Mouse (Mus musculus) splenic B cell, adult 2 months (primary cell): ENCODE results near the gene Atp5d.

ENCODE experiments used
- DNase-seq: peaks from one replicate; pipeline ENCODE4 v3.0.0-alpha.2; 2011; ENCODE audit warnings: low read depth, low spot score
- H3K27me3 ChIP-seq: 2 replicates; pipeline ENCODE4 v1.6.1; 2012; ENCODE audit warnings: mild to moderate bottlenecking, low read length, moderate library complexity, mixed read lengths; ENCODE audit not compliant: control insufficient read depth, poor library complexity, insufficient read depth, severe bottlenecking
- H3K36me3 ChIP-seq: 2 replicates; pipeline ENCODE4 v1.6.1; 2012; ENCODE audit warnings: mild to moderate bottlenecking, low read length, moderate library complexity, mixed read lengths; ENCODE audit not compliant: control insufficient read depth, poor library complexity, insufficient read depth, severe bottlenecking

Atp5d gene

GRCm38 (mm10) chr10:80107678-80108077 is 30.8 kb upstream of the Atp5d start:
- no peak for DNase-seq
- Histone ChIP-seq H3K27me3 (no peaks in the 10 kb centered on the region), H3K36me3 (no peaks in the 10 kb centered on the region)

- Histone ChIP-seq H3K27me3 (no peaks in the 10 kb centered on the region), H3K36me3 (peaks cover under 1% of the 10 kb centered on the region; the same call in 1 of the 2 replicates)
- DNase-seq: peak; percentile 90
Observed at GRCm38 (mm10) chr10:80114341-80115284, 23.8 kb upstream of the Atp5d start.

GRCm38 (mm10) chr10:80115290-80115943 is 23.0 kb upstream of the Atp5d start, which contains the start of gene Stk11:
Stk11 (plus strand) TSS chr10:80115803.
- no peaks in the 10 kb centered on the region for H3K27me3 ChIP-seq
- peak; percentile 100 for DNase-seq
- H3K36me3 ChIP-seq: peaks cover 2% of the 10 kb centered on the region

GRCm38 (mm10) chr10:80115944-80116335 is 22.5 kb upstream of the Atp5d start:
- H3K27me3 ChIP-seq: no peaks in the 10 kb centered on the region
- H3K36me3 ChIP-seq: peaks cover 2% of the 10 kb centered on the region
- no peak for DNase-seq

DNA sequence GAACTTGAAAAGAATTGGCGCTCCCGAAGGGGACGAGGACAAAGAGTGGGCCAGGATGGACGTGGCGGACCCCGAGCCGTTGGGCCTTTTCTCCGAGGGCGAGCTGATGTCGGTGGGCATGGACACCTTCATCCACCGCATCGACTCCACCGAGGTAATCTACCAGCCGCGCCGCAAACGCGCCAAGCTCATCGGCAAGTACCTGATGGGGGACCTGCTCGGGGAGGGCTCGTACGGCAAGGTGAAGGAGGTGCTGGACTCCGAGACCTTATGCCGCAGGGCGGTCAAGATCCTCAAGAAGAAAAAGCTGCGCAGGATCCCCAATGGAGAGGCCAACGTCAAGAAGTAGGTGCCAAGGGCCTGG is 21.9 kb upstream of the Atp5d start:
- DNase-seq: no peak
- peaks cover 2% of the 10 kb centered on the region for H3K36me3 ChIP-seq
- no peaks in the 10 kb centered on the region for H3K27me3 ChIP-seq

DNA sequence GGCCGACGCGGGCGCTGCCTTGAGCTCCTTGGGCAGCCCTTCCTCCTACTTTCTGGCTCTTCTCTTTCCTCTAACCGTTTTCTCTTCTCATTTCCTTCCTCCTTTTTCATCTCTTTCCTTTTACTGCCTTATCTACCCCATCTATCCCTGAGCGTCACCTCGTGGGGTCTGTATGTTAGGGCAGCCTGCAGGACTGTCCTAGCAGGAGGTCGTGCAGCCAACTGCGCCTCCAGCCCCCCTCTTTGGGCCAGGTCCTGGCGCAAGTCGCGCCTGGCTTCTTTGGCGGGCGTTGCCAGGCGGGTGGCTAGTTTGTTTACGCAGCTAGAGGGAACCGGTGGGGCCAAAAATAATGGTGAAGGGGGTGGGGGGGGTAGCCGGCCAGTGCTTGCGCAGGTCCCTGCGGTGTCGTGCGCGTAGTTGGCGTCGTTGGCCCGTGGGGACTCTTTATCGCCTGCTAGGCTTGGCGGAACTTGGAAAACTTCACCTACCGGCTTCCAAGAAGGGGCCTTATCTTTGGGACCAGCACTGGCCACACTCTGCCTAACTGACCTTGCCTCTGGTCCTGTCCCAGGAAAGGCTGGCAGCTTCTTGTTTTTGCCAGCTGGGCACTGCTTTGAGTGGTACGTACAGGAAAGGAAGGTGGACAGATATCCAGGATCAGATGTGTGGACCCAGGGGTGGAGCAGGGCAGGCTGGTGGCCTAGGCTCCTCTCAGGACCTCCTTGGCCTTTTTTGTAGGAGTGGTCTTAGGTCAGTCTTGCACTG is 21.3 kb upstream of the Atp5d start:
- no peaks in the 10 kb centered on the region for H3K27me3 ChIP-seq
- H3K36me3 ChIP-seq: peaks cover 2% of the 10 kb centered on the region
- peak; percentile 53 for DNase-seq

DNA sequence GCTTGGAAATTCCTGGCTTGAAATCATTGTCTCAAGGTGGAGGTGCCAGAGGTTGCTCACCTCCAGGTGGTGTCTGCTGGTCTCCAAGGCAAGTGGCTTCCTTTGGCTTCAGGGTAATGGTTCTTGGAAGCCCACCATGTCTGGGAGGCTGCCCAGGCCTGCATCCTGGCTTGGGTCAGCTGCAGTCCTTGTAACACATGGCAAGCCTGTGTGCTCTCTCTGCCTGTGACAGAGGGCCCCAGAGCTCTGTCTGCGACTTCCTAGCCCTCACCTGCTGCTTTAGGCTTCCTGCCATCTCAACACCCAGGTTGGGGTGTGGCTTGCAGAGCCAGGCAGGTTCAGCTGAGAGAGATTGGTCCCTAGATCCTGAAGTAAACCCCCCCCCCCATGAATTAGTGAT is 20.7 kb upstream of the Atp5d start:
- no peak for DNase-seq
- Histone ChIP-seq H3K36me3 (peaks cover 2% of the 10 kb centered on the region), H3K27me3 (no peaks in the 10 kb centered on the region)

DNA sequence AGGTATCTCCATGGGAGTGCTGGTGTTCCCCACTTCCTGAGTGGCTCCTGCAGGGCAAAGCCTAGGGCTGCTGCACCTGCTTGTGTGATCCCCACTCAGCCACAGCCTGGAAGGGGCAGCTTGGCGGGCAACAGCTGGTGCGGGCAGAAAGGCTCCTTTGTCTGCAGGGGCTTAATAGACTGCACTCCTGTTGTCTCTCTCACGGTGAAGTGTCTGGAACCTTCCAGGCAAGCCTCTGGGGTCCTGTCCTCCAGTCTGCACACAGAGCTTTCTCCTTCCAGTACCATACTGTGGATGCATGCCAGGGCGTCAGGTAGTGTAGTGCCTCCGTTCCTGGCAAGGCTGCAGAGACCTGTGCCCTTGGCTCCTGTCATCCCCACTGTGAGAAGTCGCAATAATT is 19.9 kb upstream of the Atp5d start:
- peaks cover 2% of the 10 kb centered on the region for H3K36me3 ChIP-seq
- DNase-seq: no peak
- no peaks in the 10 kb centered on the region for H3K27me3 ChIP-seq

DNA sequence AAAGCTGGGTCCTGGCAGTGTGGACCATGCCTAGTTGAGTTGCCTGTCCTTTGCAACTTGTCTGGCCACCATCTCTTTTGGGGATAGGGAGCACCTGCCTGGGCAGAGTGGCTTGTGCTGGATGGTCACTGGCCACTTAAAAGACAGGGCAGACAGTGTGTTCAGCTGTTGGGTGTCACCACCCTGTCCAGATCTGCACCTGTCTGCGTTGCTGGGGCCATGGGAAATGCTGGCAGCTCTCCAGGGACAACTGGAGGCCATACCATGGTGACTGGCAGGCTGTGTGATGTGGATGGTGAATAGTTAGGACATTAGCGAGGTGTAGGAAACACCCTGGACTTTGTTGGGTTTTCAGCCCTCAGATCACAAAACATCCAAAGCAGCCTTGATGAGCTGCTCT is 18.3 kb upstream of the Atp5d start:
- no peak for DNase-seq
- Histone ChIP-seq H3K27me3 (no peaks in the 10 kb centered on the region), H3K36me3 (peaks cover 2% of the 10 kb centered on the region)

DNA sequence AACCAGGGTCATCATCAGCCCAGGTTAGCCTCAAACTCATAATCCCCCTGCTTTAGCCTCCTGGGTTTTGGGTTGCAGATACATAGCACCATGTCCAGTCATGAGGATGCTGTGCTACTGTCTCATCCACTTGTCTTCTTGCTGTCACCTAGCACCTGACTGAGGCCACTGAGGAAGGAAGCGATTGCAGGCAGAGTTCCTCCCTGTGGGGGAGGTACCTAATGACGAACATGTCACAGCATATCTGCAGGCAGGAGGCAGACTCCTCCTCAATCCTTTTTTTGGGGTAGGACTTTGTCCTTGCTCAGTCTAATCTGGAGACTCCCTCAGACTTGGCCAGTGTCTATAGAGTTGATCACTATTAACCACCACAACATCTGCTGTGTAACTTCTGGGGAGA is 16.8 kb upstream of the Atp5d start:
- H3K36me3 ChIP-seq: peaks cover 4% of the 10 kb centered on the region
- H3K27me3 ChIP-seq: no peaks in the 10 kb centered on the region
- no peak for DNase-seq

DNA sequence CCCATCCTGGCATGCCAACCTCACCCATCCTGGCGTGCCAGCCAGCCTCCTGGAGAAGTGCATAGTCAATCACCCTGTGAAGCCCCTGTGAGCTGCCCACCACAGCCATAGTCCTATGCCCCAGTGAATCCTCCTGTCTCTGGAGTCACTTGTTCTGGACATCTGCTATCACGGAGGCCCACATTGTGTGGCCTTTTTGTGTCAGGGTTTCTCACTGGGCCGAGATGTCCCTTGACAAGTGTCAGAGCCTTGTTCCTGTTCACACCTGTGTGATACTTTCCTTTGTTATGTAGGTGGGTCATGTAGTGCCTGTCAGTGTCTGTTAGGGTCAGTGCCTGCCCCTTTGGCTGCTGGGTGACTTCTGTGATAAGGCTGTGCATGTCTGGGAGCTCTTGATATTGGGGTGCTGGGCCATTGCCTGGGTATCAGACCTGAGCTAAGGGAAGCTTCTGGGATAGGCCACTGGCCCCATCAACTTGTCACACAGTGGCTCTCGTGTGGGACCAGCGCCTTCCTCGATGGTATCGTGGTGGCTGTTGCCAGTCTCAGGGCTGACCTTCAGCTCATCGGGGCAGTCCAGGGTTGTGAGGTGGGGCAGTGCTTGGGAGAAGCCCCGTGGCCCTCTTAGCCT is 14.4 kb upstream of the Atp5d start:
- Histone ChIP-seq H3K36me3 (peaks cover 12% of the 10 kb centered on the region), H3K27me3 (no peaks in the 10 kb centered on the region)
- no peak for DNase-seq

GRCm38 (mm10) chr10:80127920-80128319 is 10.5 kb upstream of the Atp5d start:
- Histone ChIP-seq H3K36me3 (peaks cover 14% of the 10 kb centered on the region), H3K27me3 (no peaks in the 10 kb centered on the region)
- no peak for DNase-seq

DNA sequence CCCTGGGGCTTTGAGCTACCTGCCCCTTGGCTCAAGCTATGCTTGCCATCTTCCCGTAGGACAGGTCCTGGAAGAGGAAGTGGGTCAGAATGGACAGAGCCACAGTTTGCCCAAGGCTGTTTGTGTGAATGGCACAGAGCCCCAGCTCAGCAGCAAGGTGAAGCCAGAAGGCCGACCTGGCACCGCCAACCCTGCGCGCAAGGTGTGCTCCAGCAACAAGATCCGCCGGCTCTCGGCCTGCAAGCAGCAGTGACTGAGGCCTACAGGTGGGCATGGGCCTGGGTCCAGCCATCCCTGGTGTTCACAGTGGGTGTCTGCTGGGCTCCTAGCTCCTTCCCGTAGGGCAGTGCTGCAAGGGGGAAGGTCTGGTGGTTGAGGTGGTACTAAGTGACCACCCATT is 8.6 kb upstream of the Atp5d start:
- peaks cover 14% of the 10 kb centered on the region for H3K36me3 ChIP-seq
- no peak for DNase-seq
- no peaks in the 10 kb centered on the region for H3K27me3 ChIP-seq

GRCm38 (mm10) chr10:80130403-80131031 is 7.9 kb upstream of the Atp5d start:
- Histone ChIP-seq H3K36me3 (peaks cover 14% of the 10 kb centered on the region), H3K27me3 (no peaks in the 10 kb centered on the region)
- no peak for DNase-seq
